Mouse (Mus musculus): ENCODE measurements around the gene Col26a1.

- TF ChIP-seq CTCF (IDR thresholded peaks at IDR 0.05), result peak; percentile 70
- TF ChIP-seq EP300 (IDR thresholded peaks at IDR 0.05), result no peak
Observed at GRCm38 (mm10) chr5:136759781-136760180, 123.2 kb downstream of the Col26a1 start.

Measured in lung, postnatal 0 days (tissue).